Comparison of ENCODE assay signal across 8 mouse cellular contexts in the genomic region with DNA sequence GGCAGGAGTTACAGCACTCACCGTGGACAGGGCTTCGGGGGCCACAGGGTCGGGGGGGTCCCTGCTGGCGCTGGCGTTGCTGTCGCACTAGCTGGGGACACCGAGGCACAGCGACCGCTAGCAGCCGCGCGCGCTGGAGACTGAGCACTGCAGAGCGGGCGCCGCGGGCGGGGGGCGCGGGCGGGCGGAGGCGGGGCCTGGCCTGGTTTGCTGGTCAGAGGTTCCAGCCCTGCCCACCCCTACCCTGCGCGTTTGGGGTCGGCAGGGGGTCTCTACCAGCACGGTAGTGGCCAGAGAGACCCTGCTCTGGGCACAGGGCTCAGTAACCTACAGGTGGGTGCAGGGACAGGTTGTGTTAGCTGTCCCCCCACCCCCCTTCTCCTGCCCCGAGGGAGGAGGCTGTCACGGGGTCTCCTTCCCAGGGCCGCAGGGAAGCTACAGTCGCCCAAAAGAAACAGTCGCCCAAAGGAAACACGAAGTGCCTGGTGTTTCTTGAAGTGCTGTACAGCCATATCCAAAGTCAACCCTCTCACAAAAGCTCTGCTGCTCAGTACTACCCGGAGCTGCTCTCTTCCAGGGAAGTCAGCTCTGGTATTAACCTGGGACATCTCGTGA. TPM values are rescaled to one million over a fixed set of nuclear protein-coding genes. Genes with fewer than 3 reads are reported as not detected.
DNase-seq lines count a peak whose midpoint lies in the region; ATAC-seq and TF ChIP-seq lines count a peak whose summit lies in the region.

TSS of gene Baiap3 (minus strand) at position 225 of the 615 bp plus-strand sequence.

- ATAC-seq in lung, embryonic 14.5 days (ENCODE audit: insufficient read depth): peak; percentile 64; the same call in 1 of the 2 replicates
- peak; percentile 56; the same call in 1 of the 2 replicates for ATAC-seq in intestine, embryonic 15.5 days

- H3K4me1 ChIP-seq in lung, embryonic 14.5 days (ENCODE audit: insufficient read depth): 0 out of 2 replicates have a peak, but pooled peaks cover 4% of the 10 kb centered on the region
- H3K4me1 ChIP-seq in intestine, embryonic 15.5 days (replicated peaks): peaks cover 14% of the 10 kb centered on the region

- peaks cover 35% of the 10 kb centered on the region for H3K27me3 ChIP-seq in lung, embryonic 14.5 days (ENCODE audit: insufficient read depth, low read length)
- peaks cover 31% of the 10 kb centered on the region for H3K27me3 ChIP-seq in intestine, embryonic 15.5 days (replicated peaks)

- no peak within 1 kb of the TSS for H3K27ac ChIP-seq in lung, embryonic 14.5 days (ENCODE audit: low read depth)
- no peak within 1 kb of the TSS for H3K27ac ChIP-seq in intestine, embryonic 15.5 days

- peak within 1 kb of the TSS; percentile 37 for H3K4me3 ChIP-seq in lung, embryonic 14.5 days (ENCODE audit: low read depth, low read length)
- H3K4me3 ChIP-seq in intestine, embryonic 15.5 days (replicated peaks): peak within 1 kb of the TSS; percentile 34

- H3K9me3 ChIP-seq in lung, embryonic 14.5 days (ENCODE audit: low read depth, low read length): no peaks in the 10 kb centered on the region
- no peaks in the 10 kb centered on the region for H3K9me3 ChIP-seq in intestine, embryonic 15.5 days

- H3K4me2 ChIP-seq in lung, embryonic 14.5 days: peak within 1 kb of the TSS; percentile 69
- peak within 1 kb of the TSS; percentile 76 for H3K4me2 ChIP-seq in intestine, embryonic 15.5 days (replicated peaks)

- H3K9ac ChIP-seq in lung, embryonic 14.5 days: peak within 1 kb of the TSS; percentile 34; the same call in 1 of the 2 replicates
- H3K9ac ChIP-seq in intestine, embryonic 15.5 days: peak within 1 kb of the TSS; percentile 31

- peak; percentile 35 for DNase-seq in lung, embryonic 14.5 days
- DNase-seq in lung, adult 18-20 months: no peak
- DNase-seq in embryo, embryonic 9.5 days (ENCODE audit: extremely low spot score): peak; percentile 62
- peak; percentile 47 to 49 for DNase-seq in lung, postnatal 4 days
- peak; percentile 52 to 63 for DNase-seq in thymus, postnatal 36 days
- no peak for DNase-seq in spleen, postnatal 4 days (ENCODE audit: low spot score in 2 of 2)
- DNase-seq in urinary bladder, adult 18-20 months (ENCODE audit: low spot score in 2 of 2): no peak

- peaks cover 20% of the 10 kb centered on the region for H3K36me3 ChIP-seq in lung, embryonic 14.5 days (ENCODE audit: insufficient read depth)
- peaks cover 3% of the 10 kb centered on the region; the same call in 1 of the 2 replicates for H3K36me3 ChIP-seq in intestine, embryonic 15.5 days

- WGBS in lung, embryonic 14.5 days: 3% methylated on average over 35 of the region's 35 CpGs
- WGBS in intestine, embryonic 15.5 days: 4% methylated on average over 35 of the region's 35 CpGs

- TF ChIP-seq CTCF in lung, embryonic 14.5 days (IDR thresholded peaks at IDR 0.05; ENCODE audit: low read depth): no peak

RNA-seq across cellular contexts. Expression of gene Baiap3, which starts in this region (rescaled TPM):
- 0.46 and 0.93 TPM in 2 replicates for polyA plus RNA-seq in lung, embryonic 14.5 days (2014; fragmentation: Nextera tagmentation; extraction: Ambion mirVana)
- 4.0 and 4.3 TPM in 2 replicates for polyA plus RNA-seq in intestine, embryonic 15.5 days (2015; fragmentation: Nextera tagmentation; extraction: Ambion mirVana)

Comparison
In these comparisons a context has a peak if more than half of its experiments do, and no peak if none do; other contexts are left out.
1. DNase-seq: peak in embryo, embryonic 9.5 days (single experiment), lung, postnatal 4 days (2 of 2) and thymus, postnatal 36 days (2 of 2); none in lung, adult 18-20 months (0 of 2), spleen, postnatal 4 days (0 of 2) and urinary bladder, adult 18-20 months (0 of 2).
2. Peak in DNase-seq, ATAC-seq, H3K4me3 ChIP-seq, H3K9ac ChIP-seq and H3K4me2 ChIP-seq in lung, embryonic 14.5 days; RNA of the gene not detected or under 1 TPM.